Mouse (Mus musculus): ENCODE results near the gene Fzd4. TPM values are rescaled to one million over a fixed set of nuclear protein-coding genes. Genes with fewer than 3 reads are reported as not detected.
A peak's percentile ranks its signal among the peaks of the same experiment; 100 is the strongest.

The Fzd4 gene
- total RNA-seq, 2 experiments from 2014 or later: 28.6 to 37.6 TPM

- intact Hi-C loops (cut with DNase I; ENCODE audit: low total_unique reads): loop anchor here (10.0 kb wide), 1 partner anchor 338 kb away; no protein-coding TSS in a partner anchor
- no peak for DNase-seq
Observed at GRCm38 (mm10) chr7:89422650-89423049, 18.5 kb downstream of the Fzd4 start.

DNA sequence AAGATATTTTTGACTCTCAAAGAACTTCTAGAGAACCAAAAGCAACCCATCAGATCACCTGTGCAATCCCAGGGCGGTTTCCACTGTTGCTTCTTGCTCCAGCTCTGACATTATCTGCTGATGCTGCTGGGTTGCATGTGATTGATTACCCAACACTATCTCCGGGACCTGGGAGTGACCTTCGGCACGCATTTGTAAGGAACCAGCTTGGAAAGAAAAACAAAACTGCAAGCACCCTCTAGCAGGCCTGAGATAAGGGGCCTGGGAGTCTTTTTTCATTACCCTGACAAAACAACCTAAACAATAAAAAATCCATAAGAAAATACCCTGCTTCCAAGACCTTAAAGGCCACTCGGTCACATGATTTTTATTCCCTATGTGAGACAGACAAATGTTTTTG lies 19.0 kb downstream of the Fzd4 start:
- intact Hi-C loops (cut with DNase I; ENCODE audit: low total_unique reads): loop anchor here (10.0 kb wide), 1 partner anchor 338 kb away; no protein-coding TSS in a partner anchor
- DNase-seq: no peak

DNA sequence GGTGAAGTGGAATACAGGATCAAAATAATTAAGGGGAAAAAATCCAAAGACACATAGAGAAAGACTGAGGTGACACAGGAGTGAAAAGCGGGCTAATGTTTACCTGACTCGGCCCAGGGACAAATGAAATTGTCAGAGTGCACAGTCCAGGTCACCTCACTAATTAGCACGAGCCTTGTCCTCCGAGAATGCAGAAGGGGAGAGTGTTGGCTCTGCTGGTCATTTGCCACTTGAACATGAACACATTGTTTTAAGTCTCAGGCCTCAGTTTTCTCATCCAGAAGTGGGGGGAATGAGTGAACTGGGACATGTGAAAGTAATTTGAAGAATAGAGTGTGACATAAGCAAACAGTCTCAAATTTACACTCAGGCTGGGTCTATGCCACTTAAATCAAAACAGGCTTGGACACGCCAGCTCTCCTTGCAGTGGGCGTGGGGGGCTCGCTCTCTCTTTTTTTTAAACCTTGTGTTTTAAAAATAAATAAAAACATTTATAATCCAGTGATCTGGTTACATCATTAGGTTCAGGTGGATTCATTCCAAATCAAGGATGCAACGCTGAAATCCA lies 19.6 kb downstream of the Fzd4 start:
- intact Hi-C loops (cut with DNase I; ENCODE audit: low total_unique reads): loop anchor here (10.0 kb wide), 1 partner anchor 339 kb away; no protein-coding TSS in a partner anchor
- no peak for DNase-seq

GRCm38 (mm10) chr7:89424659-89425058 lies 20.5 kb downstream of the Fzd4 start:
- no peak for DNase-seq
- intact Hi-C loops (cut with DNase I; ENCODE audit: low total_unique reads): loop anchor here (10.0 kb wide), 1 partner anchor 340 kb away; no protein-coding TSS in a partner anchor

DNA sequence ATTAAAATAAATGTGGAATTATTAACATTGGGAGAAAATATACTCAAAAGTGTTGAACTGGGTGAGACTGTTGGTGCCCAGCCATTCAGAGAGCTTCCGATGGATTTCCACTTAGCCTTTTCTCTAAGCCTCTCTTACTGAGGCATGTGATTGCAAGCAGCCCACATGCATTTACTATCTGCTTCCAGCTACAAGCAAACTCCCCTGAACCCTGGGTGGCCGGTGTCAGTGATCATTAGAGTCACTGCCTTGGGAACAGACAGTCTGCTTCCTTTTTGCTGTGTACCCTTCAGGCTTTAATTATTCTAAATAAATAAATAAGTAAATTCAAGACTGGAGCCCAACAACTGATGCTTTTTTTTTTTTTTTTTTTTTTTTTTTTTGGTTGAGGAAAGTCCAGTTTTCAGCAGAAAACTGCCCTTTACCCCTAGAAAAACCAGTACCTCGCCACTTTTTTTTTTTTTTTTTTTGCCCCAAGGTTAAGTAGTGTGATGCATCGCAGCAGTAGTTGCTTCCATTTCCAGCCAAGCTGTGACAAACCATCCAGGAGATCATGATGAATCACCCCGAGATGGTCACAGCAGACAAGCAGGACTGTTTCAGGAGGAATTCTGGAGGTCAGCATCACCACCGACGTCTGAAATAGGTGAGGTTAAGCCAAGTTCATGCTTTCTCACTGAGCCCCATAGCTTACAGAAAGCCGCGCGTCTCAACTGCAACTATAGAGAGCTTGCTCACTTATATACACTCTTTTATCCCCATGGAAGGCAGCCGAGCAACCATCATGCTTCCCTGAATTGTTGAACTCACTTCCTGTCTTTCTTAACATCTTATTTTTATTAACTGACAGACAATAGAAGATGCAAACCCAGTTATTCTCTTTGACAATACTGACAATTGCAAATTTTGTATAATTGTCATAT lies 21.9 kb downstream of the Fzd4 start:
- intact Hi-C loops (cut with DNase I; ENCODE audit: low total_unique reads): loop anchor here (10.0 kb wide), 1 partner anchor 341 kb away; no protein-coding TSS in a partner anchor
- no peak for DNase-seq

GRCm38 (mm10) chr7:89427101-89427500 lies 22.9 kb downstream of the Fzd4 start:
- DNase-seq: no peak
- intact Hi-C loops (cut with DNase I; ENCODE audit: low total_unique reads): loop anchor here (10.0 kb wide), 1 partner anchor 342 kb away; no protein-coding TSS in a partner anchor

- no peak for DNase-seq
- intact Hi-C loops (cut with DNase I; ENCODE audit: low total_unique reads): loop anchor here (10.0 kb wide), 1 partner anchor 344 kb away; no protein-coding TSS in a partner anchor
Observed at GRCm38 (mm10) chr7:89428804-89429203, 24.6 kb downstream of the Fzd4 start.

GRCm38 (mm10) chr7:89429326-89429725 lies 25.2 kb downstream of the Fzd4 start:
- intact Hi-C loops (cut with DNase I; ENCODE audit: low total_unique reads): loop anchor here (10.0 kb wide), 1 partner anchor 345 kb away; no protein-coding TSS in a partner anchor
- DNase-seq: no peak

DNA sequence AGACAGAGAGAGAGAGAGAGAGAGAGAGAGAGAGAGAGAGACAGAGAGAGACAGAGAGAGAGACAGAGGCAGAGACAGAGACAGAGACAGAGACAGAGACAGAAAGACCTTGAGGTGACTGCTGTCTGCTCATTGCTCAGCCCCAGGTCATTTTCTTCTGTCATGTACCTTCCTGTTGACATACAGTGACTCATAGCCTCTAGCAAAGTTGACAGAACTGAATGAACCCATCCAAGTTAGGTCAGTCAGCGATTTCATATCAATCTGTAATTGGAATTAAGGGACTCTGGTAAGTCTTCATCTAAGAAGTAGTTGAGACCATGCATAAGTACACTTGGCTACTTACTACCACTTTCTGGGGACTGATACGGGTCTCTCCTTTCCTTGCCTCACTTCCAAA lies 27.0 kb downstream of the Fzd4 start:
- intact Hi-C loops (cut with DNase I; ENCODE audit: low total_unique reads): no loop called here
- DNase-seq: no peak

GRCm38 (mm10) chr7:89433193-89433892 lies 29.2 kb downstream of the Fzd4 start:
- DNase-seq: peak; percentile 28
- intact Hi-C loops (cut with DNase I; ENCODE audit: low total_unique reads): no loop called here

GRCm38 (mm10) chr7:89433893-89434616 lies 29.9 kb downstream of the Fzd4 start:
- intact Hi-C loops (cut with DNase I; ENCODE audit: low total_unique reads): no loop called here
- no peak for DNase-seq

- no peak for DNase-seq
- intact Hi-C loops (cut with DNase I; ENCODE audit: low total_unique reads): no loop called here
Observed at GRCm38 (mm10) chr7:89436404-89436803, 32.2 kb downstream of the Fzd4 start.

DNA sequence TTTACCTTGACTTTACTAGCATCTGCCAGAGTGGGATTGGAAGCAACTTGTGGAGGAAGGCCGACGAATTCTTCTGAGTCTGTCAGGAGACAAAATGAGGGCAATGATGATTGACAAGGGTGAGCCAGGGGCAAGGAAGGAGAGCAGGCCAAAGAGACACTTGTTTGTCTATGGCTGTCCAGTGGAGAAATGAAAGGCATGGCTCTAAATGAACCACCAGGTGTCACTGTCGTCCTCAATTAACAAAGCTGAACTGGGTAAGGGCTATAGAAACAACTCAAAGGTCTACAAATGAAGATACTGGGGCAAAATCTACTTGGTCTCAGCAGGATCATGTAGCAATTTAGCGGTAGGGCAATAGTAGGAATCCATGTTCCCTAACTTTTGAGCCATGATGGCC lies 33.4 kb downstream of the Fzd4 start:
- intact Hi-C loops (cut with DNase I; ENCODE audit: low total_unique reads): no loop called here
- peak; percentile 29 for DNase-seq

DNA sequence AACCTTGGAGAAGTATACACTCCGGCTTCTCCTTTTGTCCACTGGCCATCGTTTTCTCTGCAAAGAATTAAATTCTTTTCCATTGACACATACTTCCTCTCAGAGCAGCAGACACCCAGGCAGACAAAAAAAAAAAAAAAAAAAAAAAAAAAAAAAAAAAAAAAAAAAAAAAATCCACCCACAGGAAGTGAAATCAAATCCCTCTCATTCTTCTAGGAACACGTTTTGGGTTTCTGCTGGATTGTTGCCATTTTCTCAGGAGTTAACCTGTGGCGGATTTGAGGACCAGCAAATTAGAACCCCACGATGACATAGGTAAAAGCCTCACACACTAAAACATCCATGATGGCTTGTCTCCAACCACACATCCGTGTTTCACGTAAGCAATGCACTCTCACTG lies 37.1 kb downstream of the Fzd4 start:
- no peak for DNase-seq

GRCm38 (mm10) chr7:89442242-89442641 lies 38.1 kb downstream of the Fzd4 start:
- intact Hi-C loops (cut with DNase I; ENCODE audit: low total_unique reads): no loop called here
- no peak for DNase-seq

More for the DNA sequence above, 37.1 kb downstream of the Fzd4 start:
- intact Hi-C loops (cut with DNase I; ENCODE audit: low total_unique reads): no loop called here

DNA sequence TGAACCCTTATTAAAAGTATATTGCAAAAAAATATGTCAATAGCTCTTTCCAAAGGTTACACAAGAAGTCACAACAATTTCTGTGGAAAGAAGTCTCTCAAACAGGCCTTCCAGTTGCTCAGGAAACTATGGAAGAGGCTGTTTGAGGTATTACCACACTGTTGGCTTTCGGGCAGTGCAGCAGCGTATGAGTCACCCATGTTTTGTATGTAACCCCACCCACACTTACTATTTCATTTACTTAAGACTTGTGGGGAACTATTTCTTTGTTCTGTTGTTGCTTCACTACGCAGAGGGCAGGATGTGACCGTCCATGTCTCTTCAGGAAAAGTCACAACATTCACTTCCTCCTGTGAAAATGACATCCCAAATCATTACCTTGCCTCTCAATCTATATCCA lies 41.0 kb downstream of the Fzd4 start:
- intact Hi-C loops (cut with DNase I; ENCODE audit: low total_unique reads): no loop called here

GRCm38 (mm10) chr7:89450312-89450711 lies 46.2 kb downstream of the Fzd4 start:
- intact Hi-C loops (cut with DNase I; ENCODE audit: low total_unique reads): no loop called here
- DNase-seq: no peak

More for the DNA sequence above, 41.0 kb downstream of the Fzd4 start:
- DNase-seq: no peak

- DNase-seq: no peak
- intact Hi-C loops (cut with DNase I; ENCODE audit: low total_unique reads): no loop called here
Observed at GRCm38 (mm10) chr7:89456380-89457076, 52.4 kb downstream of the Fzd4 start.

- intact Hi-C loops (cut with DNase I; ENCODE audit: low total_unique reads): no loop called here
- no peak for DNase-seq
Observed at GRCm38 (mm10) chr7:89459691-89460090, 55.5 kb downstream of the Fzd4 start.
